Mouse (Mus musculus) layer of hippocampus, postnatal 14 days (tissue): ENCODE measurements around the gene Lrp2bp. TPM values are rescaled to one million over a fixed set of nuclear protein-coding genes. Genes with fewer than 3 reads are reported as not detected.
A peak's percentile ranks its signal among the peaks of the same experiment; 100 is the strongest.

ENCODE experiments used
- DNase-seq, 2 experiments: peaks; one replicate each; pipeline ENCODE4 v3.0.0; 2021 to 2022; ENCODE audit warnings: low spot score in 2 of 2, mixed read lengths in 1 of 2
- total RNA-seq, 2 experiments: library from RNA; stranded (reverse); gene quantifications; 2 replicates each; pipeline ENCODE4 v1.2.3; 2021

Gene Lrp2bp
- total RNA-seq, 2 experiments from 2014 or later = 0.26 to 0.48 TPM

GRCm38 (mm10) chr8:46022758-46023157 is 23.7 kb downstream of the Lrp2bp start:
- DNase-seq = no peak

GRCm38 (mm10) chr8:46024392-46024791 is 25.3 kb downstream of the Lrp2bp start:
- no peak for DNase-seq

- no peak for DNase-seq
Observed at GRCm38 (mm10) chr8:46036217-46036616, 37.1 kb downstream of the Lrp2bp start.

- DNase-seq = no peak
Observed at GRCm38 (mm10) chr8:46039666-46040065, 40.6 kb downstream of the Lrp2bp start.

GRCm38 (mm10) chr8:46040260-46040659 is 41.2 kb downstream of the Lrp2bp start:
- DNase-seq = peak; percentile 49 to 50

GRCm38 (mm10) chr8:46072798-46073197 is 73.7 kb downstream of the Lrp2bp start:
- DNase-seq = no peak

- DNase-seq = no peak
Observed at GRCm38 (mm10) chr8:46073540-46074140, 74.5 kb downstream of the Lrp2bp start.

GRCm38 (mm10) chr8:46075223-46075622 is 76.1 kb downstream of the Lrp2bp start:
- DNase-seq = no peak

- DNase-seq = no peak
Observed at GRCm38 (mm10) chr8:46078866-46079265, 79.8 kb downstream of the Lrp2bp start.

Other genes with a start within 250 kb of the Lrp2bp start
- 1 to 10 TPM; 1.1 to 2.3 TPM for gene Pdlim3, start 113.8 kb upstream of the Lrp2bp start, total RNA-seq
- gene Ccdc110, start 64.7 kb upstream of the Lrp2bp start, total RNA-seq = 1 to 10 TPM; 1.1 TPM
- 1 to 10 TPM; 3.7 to 4.1 TPM for gene 1700029J07Rik, start 24.1 kb upstream of the Lrp2bp start, total RNA-seq
- gene Ufsp2, start 23.8 kb upstream of the Lrp2bp start, total RNA-seq = 10 to 100 TPM; 58.2 to 59.9 TPM
- 1 to 10 TPM; 5.9 to 8.3 TPM for gene Ankrd37, start 6.4 kb downstream of the Lrp2bp start, total RNA-seq
- gene Cfap97, start 152.5 kb downstream of the Lrp2bp start, total RNA-seq = 10 to 100 TPM; 20.4 to 22.3 TPM
- gene Snx25, start 152.9 kb downstream of the Lrp2bp start, total RNA-seq = 10 to 100 TPM; 43.8 to 44.3 TPM
- 100 to 1,000 TPM; 684 to 686 TPM for gene Slc25a4, start 212.0 kb downstream of the Lrp2bp start, total RNA-seq